Mouse (Mus musculus): ENCODE data around the gene Ssr2.
A peak's percentile ranks its signal among the peaks of the same experiment; 100 is the strongest.
"Not testable (repeated sequence)": the region's sequence is repeated elsewhere in the genome, so short reads cannot be mapped to it uniquely, and the experiment has no call there.

The Ssr2 gene

DNA sequence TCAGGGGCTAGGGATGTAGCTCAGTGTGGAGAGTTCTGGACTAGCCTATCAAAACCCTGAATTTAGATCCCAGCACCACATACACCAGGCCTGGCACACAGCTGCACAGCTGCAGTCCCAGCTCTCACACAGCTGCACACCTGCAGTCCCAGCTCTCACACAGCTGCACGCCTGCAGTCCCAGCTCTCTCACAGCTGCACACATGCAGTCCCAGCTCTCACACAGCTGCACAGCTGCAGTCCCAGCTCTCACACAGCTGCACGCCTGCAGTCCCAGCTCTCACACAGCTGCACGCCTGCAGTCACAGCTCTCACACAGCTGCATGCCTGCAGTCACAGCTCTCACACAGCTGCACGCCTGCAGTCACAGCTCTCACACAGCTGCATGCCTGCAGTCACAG is 20.9 kb downstream of the Ssr2 start:
- DNase-seq (ENCODE audit: low read depth, low spot score): not testable (repeated sequence)

DNA sequence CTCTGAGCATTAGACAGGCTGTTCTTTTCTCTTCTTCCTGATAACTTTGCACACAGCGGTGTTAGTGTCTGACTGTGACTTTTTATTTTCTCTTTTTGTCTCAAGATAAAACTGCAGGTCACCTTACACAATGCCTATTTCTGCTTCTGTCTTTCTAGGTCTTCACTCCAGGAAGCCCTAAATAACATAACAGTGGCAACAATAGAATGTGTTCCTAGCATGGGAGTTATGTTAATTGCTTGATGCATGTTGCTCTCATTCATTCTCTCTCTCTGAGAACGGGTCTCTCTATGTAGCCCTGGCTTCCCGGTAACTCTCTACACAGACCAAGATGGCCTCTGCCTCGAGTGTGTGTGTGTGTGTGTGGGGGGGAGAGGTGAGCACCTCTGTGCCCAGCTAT is 26.8 kb downstream of the Ssr2 start:
- DNase-seq (ENCODE audit: low read depth, low spot score): no peak

DNA sequence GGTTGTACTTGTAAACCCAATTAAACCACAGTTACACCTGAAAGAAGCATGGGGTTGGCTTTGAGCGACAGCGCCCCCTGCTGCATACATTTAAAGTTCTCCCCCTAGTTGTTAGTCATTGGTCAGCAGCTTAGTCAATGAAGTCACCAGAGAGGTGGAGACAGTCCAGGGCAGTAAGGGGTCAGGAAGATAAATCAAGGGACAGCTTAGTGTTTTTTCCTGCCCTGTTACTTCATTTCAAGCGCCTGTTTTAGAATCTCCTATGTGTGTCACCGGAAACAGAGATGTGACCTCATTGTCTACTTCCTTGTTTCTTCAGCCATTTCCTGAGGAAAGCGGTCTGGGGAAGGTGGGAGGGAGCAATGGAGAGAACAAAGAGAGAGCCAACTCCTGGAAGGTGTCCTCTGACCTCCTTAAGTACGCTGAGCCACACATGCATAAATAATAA is 28.1 kb downstream of the Ssr2 start:
- no peak for DNase-seq (ENCODE audit: low read depth, low spot score)

DNA sequence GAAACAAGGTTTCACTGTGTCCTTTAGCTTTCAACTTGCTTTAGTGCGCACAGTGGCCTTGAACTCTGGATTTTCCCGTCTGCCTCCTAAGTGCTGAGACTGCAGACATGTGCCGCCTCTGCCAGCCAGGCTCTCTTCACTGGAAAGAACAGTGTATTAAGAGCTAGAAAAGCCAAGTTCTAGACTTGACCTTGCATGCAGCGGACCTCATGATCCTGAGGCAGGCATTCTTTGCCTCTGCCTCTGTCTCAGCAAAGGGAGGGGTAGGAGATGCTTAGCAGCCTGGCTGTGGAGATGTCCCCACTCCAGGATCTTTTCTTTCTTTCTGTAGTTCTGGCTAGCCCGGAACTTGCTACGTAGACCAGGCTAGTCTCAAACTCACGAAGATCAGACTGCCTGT is 29.2 kb downstream of the Ssr2 start:
- DNase-seq (ENCODE audit: low read depth, low spot score): no peak

DNA sequence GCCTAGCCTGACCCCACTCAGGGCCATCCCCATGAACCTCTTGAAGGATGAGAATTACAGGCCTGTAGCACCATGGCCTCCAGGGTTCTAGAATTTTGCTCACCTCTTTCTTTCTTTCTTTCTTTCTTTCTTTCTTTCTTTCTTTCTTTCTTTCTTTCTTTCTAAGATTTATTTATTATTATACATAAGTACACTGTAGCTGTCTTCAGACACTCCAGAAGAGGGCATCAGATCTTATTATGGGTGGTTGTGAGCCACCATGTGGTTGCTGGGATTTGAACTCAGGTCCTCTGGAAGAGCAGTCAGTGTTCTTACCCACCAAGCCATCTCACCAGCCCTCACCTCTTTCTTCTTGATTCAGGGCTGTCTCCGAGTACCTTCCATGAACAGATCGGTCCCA is 30.0 kb downstream of the Ssr2 start, which contains the start of gene Arhgef2:
TSS of gene Arhgef2 (plus strand) at position 301 of the 400 bp plus-strand sequence.
- not testable (repeated sequence) for DNase-seq (ENCODE audit: low read depth, low spot score)

DNA sequence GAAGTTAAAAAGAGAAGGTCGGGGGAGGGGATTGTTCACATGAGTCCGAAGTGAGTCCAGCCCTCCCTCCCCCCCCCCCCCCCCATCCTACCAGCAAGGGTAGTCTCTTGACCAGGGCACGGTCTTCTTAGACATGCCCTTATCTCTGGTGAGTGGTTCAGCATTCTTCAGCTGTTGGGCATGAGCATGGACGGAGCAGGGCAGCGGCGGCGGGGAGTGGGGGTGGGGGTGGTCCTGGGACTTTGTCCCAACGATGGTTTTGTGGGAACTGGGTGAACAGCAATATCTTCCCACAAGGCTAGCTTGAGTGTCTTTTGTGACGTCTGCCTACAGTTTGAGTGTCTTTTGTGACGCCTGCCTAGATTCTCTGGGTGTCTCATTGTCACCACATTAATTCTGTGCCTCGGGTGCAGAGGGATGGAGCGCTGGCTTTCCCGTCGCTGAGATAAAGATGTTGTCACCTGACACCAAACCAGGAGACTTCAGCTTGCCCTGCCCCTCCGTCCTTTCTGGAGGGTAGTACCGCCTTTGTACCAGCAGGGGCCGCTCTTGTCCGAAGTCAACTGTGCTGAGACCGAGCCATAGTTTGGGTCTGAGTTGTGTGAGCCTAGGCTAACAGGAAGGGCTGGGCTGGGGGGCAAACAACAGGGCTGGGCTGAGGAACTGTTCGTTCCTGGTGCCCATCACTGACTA is 31.5 kb downstream of the Ssr2 start:
- DNase-seq (ENCODE audit: low read depth, low spot score): peak; percentile 56

DNA sequence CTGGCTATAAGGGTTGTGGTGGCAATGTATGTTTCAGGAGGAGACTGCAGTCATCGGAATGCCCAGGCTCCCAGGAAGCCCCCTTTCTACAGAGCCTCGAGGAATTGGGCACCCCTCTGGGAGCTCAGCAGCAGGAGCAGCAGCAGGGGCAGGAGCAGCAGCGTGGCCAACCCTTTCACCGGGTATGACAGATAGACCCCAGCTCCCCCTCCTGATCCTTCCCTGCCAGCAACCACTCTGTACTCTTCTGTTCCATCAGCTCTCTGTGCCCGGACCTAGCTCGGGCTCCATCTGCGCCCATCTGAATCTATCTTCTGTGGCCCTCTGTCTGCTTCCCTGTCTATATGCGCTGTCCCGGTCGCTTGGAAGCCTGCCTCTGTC is 32.1 kb downstream of the Ssr2 start:
- no peak for DNase-seq (ENCODE audit: low read depth, low spot score)

DNA sequence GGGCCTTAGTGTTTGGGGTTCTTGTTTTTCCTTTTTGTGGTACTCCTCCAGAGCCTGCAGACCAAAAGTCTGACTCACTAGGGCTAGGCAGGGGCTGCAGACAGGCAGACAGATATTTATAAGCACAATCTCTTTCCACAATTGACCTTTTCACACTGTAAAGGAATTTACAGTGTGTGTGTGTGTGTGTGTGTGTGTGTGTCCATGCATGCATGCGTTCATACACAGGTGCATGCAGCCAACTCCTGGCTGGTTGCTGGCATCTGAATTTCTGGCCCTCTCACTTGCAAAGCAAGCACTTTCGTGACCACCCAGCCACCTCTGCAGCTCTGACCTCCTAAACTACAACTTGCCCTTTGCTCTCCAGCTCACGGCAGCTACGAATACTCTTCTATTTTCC is 33.4 kb downstream of the Ssr2 start:
- no peak for DNase-seq (ENCODE audit: low read depth, low spot score)

DNA sequence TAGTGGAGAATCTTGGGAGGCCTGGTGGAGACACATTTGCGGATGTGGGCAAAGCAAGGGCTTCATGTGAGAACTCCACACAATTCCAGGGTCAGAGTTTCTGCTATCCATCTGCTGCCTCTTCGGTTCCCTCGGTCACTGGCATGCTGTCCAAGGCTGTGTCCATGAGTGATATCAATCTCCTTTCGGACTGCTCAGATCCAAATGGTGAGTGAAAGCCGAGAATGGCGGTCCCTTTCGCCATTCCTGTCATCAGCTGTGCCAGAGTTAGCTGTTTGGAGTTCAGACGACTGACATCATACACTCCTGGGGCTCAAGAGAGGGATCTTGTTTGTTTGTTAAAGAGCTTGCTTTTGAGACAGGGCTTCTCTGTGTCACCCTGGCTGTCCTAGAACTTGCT is 38.7 kb downstream of the Ssr2 start:
- no peak for DNase-seq (ENCODE audit: low read depth, low spot score)

DNA sequence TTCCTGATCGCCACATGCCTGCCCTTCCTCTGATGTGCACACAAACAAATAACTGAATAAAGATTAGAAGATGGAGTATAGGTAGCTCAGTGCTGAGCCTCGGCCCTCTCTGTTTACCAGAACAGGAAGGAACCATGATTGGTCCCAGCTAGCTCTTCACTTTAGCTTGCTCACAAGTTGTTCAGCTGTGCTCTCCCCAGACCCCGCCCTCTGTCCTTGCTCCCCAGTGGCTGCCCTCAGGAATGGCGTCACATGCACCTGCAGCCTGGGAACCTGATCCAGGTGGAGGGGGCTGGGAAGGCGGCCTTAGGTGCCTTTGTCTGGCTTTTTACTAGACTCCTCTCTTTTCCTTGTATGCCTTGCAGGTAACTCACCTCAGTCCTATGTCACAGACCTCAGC is 39.4 kb downstream of the Ssr2 start:
- DNase-seq (ENCODE audit: low read depth, low spot score): no peak

DNA sequence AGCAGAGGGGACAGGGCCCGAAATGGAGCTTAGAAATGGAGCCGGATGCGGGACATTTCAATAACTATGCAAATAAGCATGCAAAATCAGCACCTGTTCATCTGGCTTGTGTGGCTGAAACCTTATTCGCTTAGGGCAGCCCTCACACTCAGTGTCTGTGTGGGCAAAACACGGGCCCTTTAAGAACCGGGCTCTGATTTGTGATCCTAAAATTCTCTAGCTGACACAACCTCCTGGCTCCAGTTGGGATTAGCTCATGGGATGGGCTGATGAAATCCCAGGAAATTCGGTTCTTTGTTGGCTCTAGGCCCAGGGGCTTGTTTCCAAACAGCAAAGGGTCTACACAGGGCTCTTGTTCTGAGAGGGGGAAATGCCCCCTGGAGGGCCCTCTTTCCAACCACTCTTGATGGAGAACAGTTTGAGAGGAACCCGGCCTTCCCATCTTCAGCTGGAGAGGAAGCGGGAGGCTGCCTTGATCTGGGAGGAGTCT is 40.3 kb downstream of the Ssr2 start:
- no peak for DNase-seq (ENCODE audit: low read depth, low spot score)

DNA sequence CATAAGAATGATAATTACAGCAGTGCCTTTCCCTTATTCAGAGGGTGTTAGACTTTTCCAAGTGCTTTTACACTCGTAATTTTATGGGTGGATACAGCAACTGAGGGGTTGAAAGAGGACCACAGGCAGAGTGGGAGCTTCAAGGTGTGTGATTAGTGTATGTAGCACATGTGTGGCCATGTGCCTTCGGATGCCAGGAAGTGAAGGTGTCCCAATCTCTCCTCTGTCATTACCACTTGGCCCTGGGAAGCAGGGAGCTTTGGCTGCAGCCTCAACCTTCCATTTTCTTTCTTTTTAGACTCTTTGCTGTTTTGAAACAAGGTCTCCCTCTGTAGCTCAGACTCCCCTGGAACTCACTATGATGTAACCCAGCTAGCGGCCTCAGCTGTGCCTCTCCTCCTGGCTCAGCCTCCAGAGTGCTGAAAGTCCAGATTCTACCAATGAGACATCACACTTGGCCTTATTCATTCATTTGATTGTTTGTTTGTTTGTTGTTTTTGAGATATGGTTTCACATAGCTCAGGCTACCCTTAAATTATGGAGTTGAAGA is 41.4 kb downstream of the Ssr2 start:
- no peak for DNase-seq (ENCODE audit: low read depth, low spot score)

DNA sequence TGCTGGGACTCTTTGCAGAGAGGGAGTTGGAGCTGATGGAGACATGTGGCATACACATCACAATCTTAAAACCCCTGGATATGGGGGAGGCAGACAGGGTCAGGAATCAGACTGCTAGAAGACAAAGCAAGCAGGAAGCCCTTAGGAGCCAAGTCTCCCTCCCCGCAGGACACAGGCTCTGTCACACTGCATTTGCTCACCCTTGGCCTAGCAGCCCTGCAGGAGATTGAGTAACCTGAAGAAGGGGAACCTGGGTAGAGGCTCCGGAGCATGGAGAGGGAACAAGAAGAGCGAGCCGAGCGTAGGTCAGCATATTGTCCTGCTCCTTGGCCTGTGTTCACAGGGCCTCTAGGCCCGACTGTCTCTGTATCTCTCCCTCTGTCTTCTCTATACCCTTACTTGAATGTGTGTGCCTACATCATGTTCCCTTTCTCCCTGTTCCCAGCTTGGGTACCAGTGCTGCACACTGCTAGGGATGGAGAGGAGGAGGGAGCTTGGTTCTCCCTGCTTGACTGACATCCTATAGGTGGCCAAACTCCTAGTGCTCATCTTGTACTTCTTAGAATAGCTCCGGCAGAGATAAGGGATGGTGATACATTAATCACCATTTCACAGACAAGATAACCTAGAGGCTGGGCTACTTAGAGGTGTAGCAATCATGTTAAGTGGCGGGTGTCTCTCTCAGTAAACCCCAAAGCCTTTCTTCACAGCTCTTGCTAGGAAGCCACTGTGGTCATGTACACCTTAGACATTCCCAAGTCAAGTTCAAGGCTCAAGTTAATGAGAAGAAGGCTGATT is 42.6 kb downstream of the Ssr2 start:
- no peak for DNase-seq (ENCODE audit: low read depth, low spot score)

DNA sequence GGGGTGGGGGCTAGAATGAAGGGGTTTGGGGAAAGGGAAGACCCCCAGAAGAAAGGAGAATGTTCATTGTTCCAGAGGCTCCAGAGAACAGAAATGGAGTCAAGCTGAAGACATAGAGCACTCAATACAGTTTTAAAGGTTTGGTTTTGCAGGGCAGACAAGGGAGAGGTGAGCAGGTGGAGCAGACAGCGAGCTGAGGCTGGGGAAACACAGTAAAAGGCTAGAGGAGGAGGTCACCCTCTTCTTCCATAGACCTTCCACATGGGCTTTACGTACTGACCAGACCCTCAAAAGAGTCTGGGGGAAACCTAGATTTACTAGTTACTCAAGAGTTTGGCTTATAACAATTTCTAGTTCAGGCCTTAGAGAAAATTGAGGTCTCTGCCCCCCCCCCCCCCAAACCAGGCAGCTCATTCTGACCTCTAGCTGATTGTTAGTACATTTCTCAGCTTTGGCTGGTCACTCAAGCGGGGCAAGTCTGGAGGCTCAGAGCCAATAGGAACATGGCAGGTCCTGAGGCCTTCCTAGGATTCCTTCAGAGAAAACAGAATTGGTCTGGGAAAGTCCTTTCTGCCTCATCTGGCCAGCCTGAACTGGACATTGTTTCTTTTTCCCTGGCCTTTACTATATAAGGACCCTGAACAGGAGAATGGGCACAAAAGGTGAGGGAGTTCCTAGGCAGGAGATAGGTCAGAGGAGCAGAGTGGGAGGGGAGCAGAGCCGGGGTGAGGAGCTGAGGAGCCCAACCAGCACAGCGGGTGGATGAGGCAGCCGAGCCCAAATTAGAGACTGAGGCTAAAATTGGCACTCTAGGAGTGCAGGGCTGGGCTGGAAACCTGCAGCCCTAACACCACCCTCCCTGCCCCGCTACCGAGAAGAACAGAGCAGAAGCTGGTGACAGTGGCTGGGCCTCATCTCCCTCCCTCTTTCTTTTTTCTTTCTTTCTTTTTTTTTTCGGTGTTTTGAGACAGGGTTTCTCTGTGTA is 43.7 kb downstream of the Ssr2 start:
- no peak for DNase-seq (ENCODE audit: low read depth, low spot score)

DNA sequence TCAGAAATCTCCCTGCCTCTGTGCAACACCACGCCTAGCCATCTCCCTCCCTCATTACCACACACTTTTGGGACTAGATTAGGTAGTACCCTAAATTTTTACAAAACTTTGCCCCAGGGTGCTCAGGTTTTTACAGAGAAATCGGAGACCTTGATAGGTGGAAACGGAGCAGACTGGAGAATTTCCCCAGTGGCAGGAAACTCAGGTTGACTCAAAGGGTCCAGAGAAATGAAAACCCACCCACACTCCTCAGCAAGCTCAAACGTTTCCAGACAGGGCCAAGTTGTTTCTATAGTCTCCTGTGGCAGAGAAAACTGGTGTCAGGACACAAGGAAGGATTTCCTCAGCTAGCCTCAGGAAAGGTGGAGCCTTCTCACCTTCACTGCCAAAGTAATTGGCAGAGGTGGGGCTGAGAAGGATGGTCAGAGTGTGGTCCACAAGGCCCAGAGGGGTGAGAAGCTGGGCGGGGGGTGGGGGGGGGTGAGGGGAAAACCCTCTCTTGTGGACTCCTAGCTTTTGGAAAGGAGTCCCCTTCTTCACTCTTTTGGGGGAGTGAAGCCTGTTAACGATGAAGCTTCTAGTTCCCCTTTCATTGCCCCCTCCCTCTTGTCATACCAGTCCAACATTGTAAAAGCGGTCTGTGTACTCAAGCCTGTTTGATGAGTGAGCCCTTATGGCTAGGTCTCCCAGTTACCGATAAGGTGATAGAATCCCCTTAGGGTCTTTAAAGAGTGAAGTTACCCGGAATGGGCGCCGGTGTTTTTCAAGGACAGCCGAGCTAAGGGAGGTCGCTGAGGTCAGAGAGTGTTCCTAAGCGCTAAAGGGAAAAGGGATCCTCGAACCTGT is 44.7 kb downstream of the Ssr2 start:
- DNase-seq (ENCODE audit: low read depth, low spot score): no peak

DNA sequence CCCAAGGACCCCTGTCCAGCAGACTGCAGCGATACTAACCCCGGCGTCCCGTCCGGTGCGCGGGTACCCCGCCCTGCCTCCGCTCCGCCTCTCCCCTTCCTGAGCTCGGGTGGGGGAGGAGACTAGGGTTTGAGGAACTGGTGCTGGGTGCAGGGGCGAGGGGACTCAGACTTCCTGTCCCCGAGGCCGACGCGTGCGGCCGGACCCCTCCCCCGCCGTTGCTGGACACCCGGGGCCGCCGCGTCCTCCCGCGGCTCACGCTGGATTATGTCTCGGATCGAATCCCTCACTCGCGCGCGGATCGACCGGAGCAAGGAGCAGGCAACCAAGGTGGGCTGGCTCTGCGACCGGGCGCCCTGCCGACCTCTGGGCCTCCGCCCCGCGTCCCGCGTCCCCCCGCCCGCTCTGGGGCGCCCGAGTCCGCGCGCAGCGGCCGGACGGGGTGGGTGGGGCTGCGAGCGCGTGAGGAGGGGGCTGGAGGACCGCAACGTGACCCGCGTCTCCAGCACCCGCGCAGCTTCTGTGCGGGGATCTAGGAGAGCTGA is 45.4 kb downstream of the Ssr2 start:
- no peak for DNase-seq (ENCODE audit: low read depth, low spot score)

DNA sequence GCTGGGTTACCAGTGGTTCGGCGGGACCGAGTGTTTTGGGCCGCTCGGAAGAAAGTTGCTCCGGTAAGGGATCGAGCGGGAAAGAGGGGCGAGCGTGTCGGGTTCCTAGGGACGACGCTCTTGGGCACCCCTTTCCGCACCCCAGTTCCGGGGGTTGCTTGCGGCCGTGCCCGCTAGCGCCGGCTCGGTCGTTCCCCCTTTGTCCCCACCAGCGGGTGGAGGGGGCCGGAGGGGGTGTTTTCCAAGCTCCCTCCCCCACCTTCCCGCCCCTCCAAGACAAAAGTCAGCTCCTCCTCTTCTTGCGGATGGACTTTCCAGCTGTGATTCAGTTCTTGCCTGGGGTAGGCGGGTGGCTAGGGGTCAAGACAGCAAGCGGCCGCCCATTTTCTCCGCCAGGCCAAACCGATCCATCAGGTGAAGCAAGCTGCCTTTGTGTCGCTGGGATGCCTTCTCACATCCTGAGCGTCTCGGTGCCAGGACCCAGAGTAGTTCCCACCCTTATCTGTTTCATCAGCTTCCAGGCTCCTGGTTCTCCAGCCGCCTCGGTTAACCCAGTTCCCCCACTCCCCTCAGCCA is 45.9 kb downstream of the Ssr2 start:
- no peak for DNase-seq (ENCODE audit: low read depth, low spot score)

DNA sequence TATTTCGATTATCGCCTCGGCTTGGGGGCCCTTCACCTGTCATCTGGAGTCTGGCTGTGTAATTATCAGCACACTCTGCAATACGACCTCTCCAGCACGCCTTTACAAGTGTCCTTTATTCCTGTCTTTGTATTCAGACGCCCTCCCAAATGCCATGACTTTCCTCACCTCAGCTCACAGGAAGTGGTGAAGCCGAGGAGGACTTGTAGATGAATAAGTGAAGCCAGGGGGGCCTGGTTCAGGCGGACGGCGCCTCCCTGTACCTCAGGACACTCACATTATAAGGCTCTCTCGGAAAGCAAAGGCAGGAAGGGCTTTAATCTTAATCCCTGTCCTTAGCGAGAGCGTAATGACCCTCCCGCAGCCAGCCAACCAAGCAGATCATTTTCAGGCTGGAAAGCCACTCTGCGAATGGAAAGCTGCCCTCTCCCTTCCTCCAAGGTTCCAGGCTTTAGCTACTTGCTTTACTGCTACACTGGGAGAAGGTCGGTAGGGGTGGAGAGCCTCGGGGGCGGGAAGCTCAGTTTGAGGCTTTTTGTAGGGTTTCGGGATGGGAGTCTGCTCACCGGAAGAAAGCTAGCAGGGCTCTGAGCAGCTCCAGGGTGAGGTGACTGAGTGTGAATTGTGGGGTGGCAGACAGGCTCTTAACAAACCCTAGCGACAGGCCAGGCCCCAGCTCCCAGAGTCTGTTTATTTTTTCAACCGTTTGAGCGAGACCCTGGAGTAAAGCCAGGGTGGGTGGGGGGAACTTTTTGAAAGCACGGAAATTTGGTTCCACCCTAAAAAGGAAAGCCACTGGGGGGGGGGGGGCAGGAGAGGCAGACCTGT is 46.7 kb downstream of the Ssr2 start:
- no peak for DNase-seq (ENCODE audit: low read depth, low spot score)

DNA sequence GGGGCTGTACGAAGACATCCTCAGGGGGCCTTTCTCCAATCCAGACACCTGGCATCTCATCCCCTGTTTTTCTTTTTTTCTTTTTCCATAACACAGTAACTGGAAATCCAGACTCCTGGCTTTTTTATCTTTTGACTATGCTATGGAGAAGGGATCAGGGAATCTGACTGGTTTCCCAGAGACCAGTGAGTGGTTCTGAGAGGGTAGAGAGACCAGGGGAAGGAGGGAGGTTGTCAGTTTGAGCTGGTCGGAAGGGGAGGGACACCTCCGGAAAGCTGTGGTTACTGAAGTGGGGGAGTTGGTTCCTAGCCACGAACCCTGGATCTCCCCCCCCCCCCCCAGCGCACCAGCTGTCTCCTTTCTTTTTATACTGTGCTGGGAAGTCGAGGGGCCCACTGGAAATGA is 47.3 kb downstream of the Ssr2 start:
- DNase-seq (ENCODE audit: low read depth, low spot score): no peak

Data from c-Kit-negative CD71-positive TER-119-positive erythroid progenitor cells, embryonic 14.5 days (primary cell).